Mouse (Mus musculus) heart, adult 8-10 months (tissue): Measurements from ENCODE around the gene Tgm3. TPM values are rescaled to one million over a fixed set of nuclear protein-coding genes. Genes with fewer than 3 reads are reported as not detected.

Source experiments
- DNase-seq: peaks from one replicate; pipeline ENCODE4 v3.0.0; 2022; ENCODE audit warnings: low spot score
- microRNA-seq: library from miRNA; unstranded; fragments of <30 nt; microRNA quantifications from one replicate; pipeline ENCODE4 v1.2.0, GENCODE M21; 2022
- total RNA-seq, 4 experiments: library from RNA; stranded (reverse); gene quantifications; 2 replicates each; pipeline ENCODE4 v1.2.4; 2022

Gene Tgm3
- total RNA-seq, 4 experiments from 2014 or later = not detected

DNA sequence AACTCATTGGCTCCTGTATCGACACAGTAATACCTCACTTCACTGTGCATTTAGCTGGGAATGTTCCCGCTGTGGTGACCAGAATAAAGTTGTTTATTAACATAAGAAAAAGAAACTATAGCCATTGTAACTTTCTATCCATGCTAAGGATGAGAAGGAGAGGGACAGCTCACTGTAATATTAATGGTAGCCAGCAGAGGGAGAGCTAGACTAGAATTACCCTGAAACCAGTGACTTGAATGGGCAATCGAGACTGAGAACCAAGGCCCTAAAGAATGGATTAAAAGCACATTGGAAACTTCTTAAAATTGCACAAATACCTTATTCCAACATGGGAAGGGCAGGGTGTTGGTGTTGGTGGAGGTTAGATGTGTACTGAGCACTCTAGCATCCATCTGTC, 56.1 kb downstream of the Tgm3 start:
- no peak for DNase-seq

GRCm38 (mm10) chr2:130070396-130070795, 58.2 kb downstream of the Tgm3 start:
- no peak for DNase-seq

Small RNAs within 50 kb of the gene (microRNA-seq; reads per million reads assigned to microRNA genes)
- not detected for gene Mir6339

Other genes with a start within 250 kb of the Tgm3 start
- gene Stk35, start 211.8 kb upstream of the Tgm3 start, total RNA-seq = 10 to 100 TPM; 17.0 to 21.8 (median 19.9) TPM
- not detected for gene Tgm6, start 100.1 kb downstream of the Tgm3 start, total RNA-seq
- 100 to 1,000 TPM; 111 to 128 (median 122) TPM for gene Snrpb, start 167.1 kb downstream of the Tgm3 start, total RNA-seq
- not detected for gene Tmc2, start 182.8 kb downstream of the Tgm3 start, total RNA-seq